Mouse (Mus musculus) frontal cortex, postnatal 14 days (tissue): ENCODE data around the gene Atf5.

Experiments
- DNase-seq, 2 experiments: peaks; one replicate each; pipeline ENCODE4 v3.0.0; 2022; ENCODE audit warnings: low spot score in 2 of 2

The Atf5 gene

GRCm38 (mm10) chr7:44816470-44817021, at the start of gene Atf5:
Atf5 (minus strand) TSS chr7:44816658.
- DNase-seq, result peak in 1 of 2 experiments; percentile 42

GRCm38 (mm10) chr7:44864595-44865542, 48.4 kb upstream of the Atf5 start:
- no peak for DNase-seq

GRCm38 (mm10) chr7:44863982-44864494, 47.6 kb upstream of the Atf5 start:
- DNase-seq, result no peak

DNA sequence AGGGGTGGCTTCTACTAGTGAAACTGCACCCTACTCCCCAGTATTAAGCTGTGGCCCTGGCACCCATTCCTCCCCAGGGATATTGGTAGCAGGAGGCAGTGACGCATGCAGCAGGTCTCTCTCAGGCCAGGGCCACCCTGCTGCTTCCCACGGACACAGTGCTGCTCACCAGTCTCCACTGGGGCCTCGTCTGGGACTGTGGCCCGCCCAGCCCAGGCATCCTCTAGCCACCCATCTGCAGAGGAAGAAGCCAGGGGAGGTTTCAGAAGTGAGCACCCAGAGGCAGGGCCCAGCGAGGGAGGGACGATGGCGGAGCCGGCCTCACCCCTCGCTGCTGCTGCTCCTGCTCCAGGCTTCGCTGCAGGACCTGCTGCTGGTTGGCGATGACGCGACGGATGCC, 46.8 kb upstream of the Atf5 start:
- no peak for DNase-seq

DNA sequence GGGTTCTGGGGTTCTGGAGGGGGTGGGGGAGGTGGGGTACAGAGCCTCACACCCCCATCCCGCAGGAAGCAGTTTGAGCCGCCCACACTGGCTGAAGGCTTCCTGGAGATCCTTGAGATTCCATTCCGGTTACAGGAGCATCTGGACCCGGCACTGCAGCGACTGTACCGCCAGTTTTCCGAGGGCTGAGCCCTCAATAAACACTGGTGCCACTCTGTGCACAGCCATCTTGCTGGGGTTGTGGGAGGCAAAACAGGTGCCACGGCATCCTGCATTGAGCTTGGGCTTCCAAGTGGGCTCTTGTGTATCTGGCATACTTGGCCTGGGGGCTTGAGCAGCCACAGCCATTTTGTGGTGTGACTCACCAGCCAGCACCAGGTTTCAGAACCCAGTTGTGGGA, 46.0 kb upstream of the Atf5 start:
- no peak for DNase-seq

DNA sequence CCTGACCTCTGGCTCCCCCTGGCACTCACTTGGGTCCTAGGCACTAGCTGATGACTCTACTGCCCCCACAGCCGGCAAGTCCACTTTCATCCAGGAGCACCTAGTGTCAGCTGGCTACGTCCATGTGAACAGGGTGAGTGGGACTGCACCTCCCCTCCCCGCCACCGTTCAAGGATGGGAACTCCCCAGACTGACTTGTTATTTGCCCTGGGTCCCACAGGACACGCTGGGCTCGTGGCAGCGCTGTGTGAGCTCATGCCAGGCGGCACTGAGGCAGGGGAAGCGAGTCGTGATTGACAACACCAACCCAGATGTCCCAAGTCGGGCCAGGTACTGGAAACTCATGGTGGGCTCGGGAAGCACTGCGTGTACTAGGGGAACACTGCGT, 45.0 kb upstream of the Atf5 start:
- DNase-seq, result no peak

GRCm38 (mm10) chr7:44860576-44861428, 44.3 kb upstream of the Atf5 start:
- peak in 1 of 2 experiments; percentile 58 for DNase-seq

DNA sequence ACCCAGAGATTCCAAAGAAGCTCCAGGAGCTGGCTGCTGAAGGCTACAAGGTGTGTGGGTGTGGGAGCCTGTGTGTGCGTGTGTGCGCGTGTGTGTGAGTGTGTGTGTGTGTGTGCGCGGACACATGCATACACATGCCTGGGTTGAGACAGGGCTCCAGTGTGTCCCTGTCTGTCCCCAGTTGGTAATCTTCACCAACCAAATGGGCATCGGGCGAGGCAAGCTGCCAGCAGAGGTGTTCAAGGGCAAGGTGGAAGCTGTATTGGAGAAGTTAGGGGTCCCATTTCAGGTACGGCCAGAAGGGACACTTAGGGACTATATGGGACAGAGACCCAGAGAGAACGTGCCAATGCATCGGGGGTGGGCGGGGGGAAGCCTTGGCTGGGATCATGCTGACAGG, 43.4 kb upstream of the Atf5 start:
- no peak for DNase-seq

DNA sequence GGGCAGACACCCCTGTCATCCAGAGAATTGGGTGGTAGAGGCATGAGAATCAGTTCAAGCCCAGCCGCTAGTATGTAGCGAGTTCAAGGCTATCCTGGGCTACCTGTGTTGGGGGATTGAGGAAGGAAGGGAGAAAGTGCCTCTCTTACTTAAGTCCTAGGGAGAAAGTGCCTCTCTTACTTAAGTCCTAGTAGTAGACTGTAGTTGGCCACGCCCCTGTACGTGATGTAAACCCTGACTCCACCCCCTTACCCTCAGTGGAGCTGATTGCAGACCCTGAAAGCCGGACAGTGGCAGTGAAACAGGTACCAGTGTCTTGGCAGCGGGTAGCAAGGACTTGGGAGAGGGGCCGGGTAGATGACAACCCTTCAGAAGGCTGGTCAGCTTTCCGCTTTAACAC, 41.4 kb upstream of the Atf5 start:
- DNase-seq, result no peak

- peak; percentile 88 to 91 for DNase-seq
Measured at GRCm38 (mm10) chr7:44857042-44857552, 40.6 kb upstream of the Atf5 start, which contains the start of gene Pnkp. Pnkp (plus strand) TSS chr7:44857139.

DNA sequence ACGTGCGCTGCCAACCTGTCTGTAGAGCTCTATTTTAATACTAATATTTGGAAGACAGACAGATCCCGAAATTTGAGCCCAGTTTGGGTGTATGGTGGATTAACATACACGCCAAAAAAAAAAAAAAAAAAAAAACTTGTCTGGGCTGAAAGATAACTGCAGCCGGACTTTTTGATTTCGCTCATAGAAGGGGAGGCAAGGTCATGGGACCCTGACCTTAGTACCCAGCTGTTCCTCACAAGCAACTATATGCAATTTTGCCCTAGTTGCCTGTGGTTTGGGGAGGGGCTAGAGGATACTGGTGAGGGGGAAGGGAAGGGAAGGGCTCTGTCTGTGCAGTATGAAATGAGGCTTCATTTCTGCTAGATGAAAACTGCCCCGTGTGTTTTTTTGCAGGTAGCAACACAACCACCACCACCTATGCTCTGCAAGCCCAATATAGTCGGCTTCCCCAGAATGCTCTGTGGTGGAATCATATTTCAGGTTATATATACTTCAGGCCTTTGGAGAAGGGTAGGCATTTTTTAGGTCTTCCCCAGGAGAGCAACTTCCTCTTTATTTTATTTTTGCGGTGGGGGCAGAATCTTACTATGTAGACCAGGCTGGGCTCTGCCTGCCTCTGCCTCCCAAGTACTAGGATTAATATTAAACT, 39.9 kb upstream of the Atf5 start:
- DNase-seq, result no peak

- no peak for DNase-seq
Measured at GRCm38 (mm10) chr7:44855036-44855435, 38.6 kb upstream of the Atf5 start.

GRCm38 (mm10) chr7:44854356-44855031, 38.0 kb upstream of the Atf5 start:
- peak in 1 of 2 experiments; percentile 67 for DNase-seq

DNA sequence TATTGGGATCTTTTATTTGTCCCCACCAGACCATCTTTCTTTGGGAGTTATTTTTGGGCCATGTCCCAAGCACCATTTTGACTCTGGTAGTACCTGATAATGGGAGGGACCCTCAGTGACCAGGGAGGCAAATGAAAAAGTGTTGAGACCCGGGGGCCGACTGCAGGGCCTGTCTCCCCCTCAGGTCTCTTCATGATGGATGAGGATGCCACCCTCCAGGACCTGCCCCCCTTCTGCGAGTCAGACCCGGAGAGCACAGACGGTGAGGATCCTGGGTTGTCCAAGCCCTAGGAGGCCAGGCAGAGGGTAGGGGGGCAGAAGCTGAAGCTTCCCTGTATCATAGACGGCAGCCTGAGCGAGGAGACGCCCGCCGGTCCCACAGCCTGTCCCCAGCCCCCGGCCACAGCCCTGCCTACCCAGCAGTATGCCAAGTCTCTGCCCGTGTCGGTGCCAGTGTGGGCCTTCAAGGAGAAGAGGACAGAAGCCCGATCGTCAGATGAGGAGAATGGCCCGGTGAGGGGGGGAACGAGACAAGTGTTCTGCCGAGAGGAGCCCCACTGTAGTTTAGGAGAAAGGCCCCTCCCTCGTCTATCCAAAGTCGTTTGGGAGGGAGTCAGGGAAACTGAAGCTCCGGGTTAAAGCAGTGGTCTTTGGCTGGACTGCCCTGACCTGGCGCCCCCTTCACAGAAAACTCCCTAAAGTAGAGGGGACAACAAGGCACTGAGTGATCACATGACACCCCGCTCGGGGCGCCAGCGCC, 37.3 kb upstream of the Atf5 start:
- DNase-seq, result no peak

GRCm38 (mm10) chr7:44853065-44853464, 36.6 kb upstream of the Atf5 start:
- no peak for DNase-seq

GRCm38 (mm10) chr7:44852259-44853027, 36.0 kb upstream of the Atf5 start:
- DNase-seq, result no peak

GRCm38 (mm10) chr7:44851625-44852234, 35.3 kb upstream of the Atf5 start:
- no peak for DNase-seq

DNA sequence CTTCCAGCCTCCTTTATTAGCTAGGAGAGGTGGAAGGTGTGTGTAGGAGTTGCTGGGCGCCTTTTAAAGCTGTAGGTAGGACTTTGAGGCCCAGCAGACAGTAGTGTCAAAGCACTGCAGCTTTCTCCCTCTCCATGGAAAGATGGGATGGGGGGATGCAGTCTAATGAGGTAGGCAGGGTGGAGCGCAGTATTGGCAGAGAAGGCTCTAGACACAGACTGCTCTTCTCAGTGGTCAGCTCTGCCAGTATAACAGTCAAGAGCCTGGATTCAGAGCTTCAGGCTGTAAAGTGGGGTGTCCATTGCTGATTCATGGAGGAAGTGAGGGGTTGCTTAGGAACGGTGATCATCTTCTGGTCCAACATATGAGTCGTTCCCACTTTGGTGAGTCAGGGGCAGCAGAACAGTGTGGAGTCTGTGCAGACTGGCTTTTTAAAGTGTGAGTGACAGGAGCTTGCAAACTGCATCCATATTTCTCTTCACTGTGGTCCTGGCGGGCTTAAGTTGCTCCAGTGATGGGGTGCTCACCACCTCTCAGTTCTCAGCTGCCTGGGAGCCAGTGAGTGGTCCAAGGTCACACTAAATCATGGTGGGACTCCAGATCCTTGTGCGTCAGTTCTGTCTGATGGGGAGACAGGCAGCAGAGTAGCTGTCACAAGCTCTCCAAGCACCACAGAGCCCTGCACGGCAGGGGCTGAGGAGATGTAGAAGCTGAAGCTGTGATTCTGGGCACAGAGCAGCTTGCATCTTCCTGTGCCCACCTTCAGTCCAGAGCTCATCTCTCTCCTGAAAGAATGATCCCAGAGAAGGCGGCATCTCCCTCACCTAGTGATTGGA, 34.5 kb upstream of the Atf5 start:
- no peak for DNase-seq
